Mouse (Mus musculus) C2C12 (cell line): ENCODE results near the gene Hectd3. TPM values are rescaled to one million over a fixed set of nuclear protein-coding genes. Genes with fewer than 3 reads are reported as not detected.

Experiments used
- H3K27me3 ChIP-seq: one replicate; pipeline ENCODE4 v1.6.1; 2011; ENCODE audit not compliant: control insufficient read depth, insufficient read depth, insufficient read length
- H3K36me3 ChIP-seq: one replicate; pipeline ENCODE4 v1.6.1; 2011; ENCODE audit not compliant: control insufficient read depth, insufficient read depth
- H3K4me3 ChIP-seq: one replicate; pipeline ENCODE4 v1.5.1; 2011; ENCODE audit warnings: mild to moderate bottlenecking, control low read depth; ENCODE audit not compliant: poor library complexity, insufficient read depth, severe bottlenecking
- H3K79me2 ChIP-seq: one replicate; pipeline ENCODE4 v1.6.1; 2011; ENCODE audit not compliant: control insufficient read depth, insufficient read depth
- H3K79me3 ChIP-seq: one replicate; pipeline ENCODE4 v1.6.1; 2011; ENCODE audit warnings: low read depth, control low read depth
- H3ac ChIP-seq: one replicate; pipeline ENCODE3; 2011; ENCODE audit warnings: low read depth; ENCODE audit not compliant: control insufficient read depth, insufficient read length
- CEBPB ChIP-seq: IDR thresholded peaks from one replicate; pipeline ENCODE4 v1.6.1; 2011; ENCODE audit warnings: low read depth, mild to moderate bottlenecking, control low read depth, moderate library complexity
- CTCF ChIP-seq: IDR thresholded peaks from one replicate; pipeline ENCODE4 v1.5.1; 2011; ENCODE audit not compliant: control insufficient read depth, insufficient read depth, insufficient read length
- FOSL1 ChIP-seq: IDR thresholded peaks from one replicate; pipeline ENCODE4 v1.8.0; 2011; ENCODE audit warnings: mild to moderate bottlenecking, low read length; ENCODE audit not compliant: poor library complexity, insufficient read depth, severe bottlenecking
- MAX ChIP-seq: IDR thresholded peaks from one replicate; pipeline ENCODE4 v1.6.1; 2011; ENCODE audit warnings: mild to moderate bottlenecking, control low read depth
- MYOD1 ChIP-seq: IDR thresholded peaks from one replicate; pipeline ENCODE4 v1.6.1; 2011; ENCODE audit warnings: low read depth; ENCODE audit not compliant: control insufficient read depth, insufficient read length
- MYOG ChIP-seq: IDR thresholded peaks from one replicate; pipeline ENCODE4 v1.6.1; 2011; ENCODE audit not compliant: control insufficient read depth, insufficient read length; ENCODE audit errors: extremely low read depth
- USF1 ChIP-seq: IDR thresholded peaks from one replicate; pipeline ENCODE4 v1.6.1; 2011; ENCODE audit warnings: low read depth, mild to moderate bottlenecking, control low read depth, moderate library complexity
- long read RNA-seq, 2 experiments: library from polyadenylated mRNA; unstranded; transcript quantifications; one replicate each; pipeline ENCODE4 v2.0.0; 2019 to 2020
- polyA plus RNA-seq: library from polyadenylated mRNA; unstranded; fragments of >200 nt; fragmentation: generic; extraction: Trizol; gene quantifications from one replicate; pipeline ENCODE4 v1.2.1, GENCODE M21; 2012; ENCODE audit warnings: missing spikeins

Hectd3 gene
- 13.3 TPM for polyA plus RNA-seq
- long read RNA-seq, experiment 1, full-length matches to known transcripts = 7 of 9 reads
- long read RNA-seq, experiment 1, partial matches to known transcripts = 1 of 9 reads
- long read RNA-seq, experiment 1, other reads (novel, unspliced or antisense) = 1 of 9 reads
- long read RNA-seq, experiment 2, full-length matches to known transcripts = 138 of 160 reads
- long read RNA-seq, experiment 2, partial matches to known transcripts = 3 of 160 reads
- long read RNA-seq, experiment 2, other reads (novel, unspliced or antisense) = 19 of 160 reads

DNA sequence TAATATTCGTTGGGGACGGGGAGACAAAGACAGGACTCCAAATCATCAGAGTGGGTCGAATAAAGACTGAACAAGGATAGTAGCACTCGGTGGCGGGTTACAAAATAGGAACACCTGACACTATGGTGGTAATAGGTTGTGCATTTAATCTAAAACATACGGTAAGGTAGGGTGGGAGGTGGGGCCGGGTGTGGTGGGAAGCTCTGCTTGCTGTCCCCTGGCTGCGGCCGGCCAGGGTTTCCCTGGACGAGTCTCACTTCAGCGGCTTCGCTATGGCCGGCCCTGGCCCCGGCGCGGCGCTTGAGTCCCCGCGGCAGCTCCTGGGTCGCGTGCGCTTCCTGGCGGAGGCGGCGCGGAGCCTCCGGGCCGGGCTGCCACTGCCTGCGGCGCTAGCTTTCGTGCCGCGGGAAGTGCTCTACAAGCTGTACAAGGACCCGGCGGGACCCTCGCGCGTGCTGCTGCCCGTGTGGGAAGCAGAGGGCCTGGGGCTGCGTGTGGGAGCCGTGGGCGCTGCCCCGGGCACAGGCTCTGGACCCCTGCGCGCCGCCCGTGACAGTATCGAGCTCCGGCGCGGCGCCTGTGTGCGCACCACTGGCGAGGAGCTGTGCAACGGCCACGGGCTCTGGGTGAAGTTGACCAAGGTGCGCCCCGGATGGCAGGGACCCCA is at the start of gene Hectd3:
Gene Hectd3, plus strand, starts transcription at position 187 of the 667 bp plus-strand sequence.
- no peaks in the 10 kb centered on the region for H3K79me2 ChIP-seq
- peak within 1 kb of the TSS; percentile 79 for H3ac ChIP-seq
- TF ChIP-seq CTCF = no peak
- TF ChIP-seq MAX = no peak
- TF ChIP-seq FOSL1 = no peak
- TF ChIP-seq MYOG = no peak
- TF ChIP-seq USF1 = no peak
- no peak for TF ChIP-seq CEBPB
- TF ChIP-seq MYOD1 = no peak
- H3K79me3 ChIP-seq = no peaks in the 10 kb centered on the region
- no peaks in the 10 kb centered on the region for H3K27me3 ChIP-seq
- no peaks in the 10 kb centered on the region for H3K36me3 ChIP-seq
- peak within 1 kb of the TSS; percentile 79 for H3K4me3 ChIP-seq

DNA sequence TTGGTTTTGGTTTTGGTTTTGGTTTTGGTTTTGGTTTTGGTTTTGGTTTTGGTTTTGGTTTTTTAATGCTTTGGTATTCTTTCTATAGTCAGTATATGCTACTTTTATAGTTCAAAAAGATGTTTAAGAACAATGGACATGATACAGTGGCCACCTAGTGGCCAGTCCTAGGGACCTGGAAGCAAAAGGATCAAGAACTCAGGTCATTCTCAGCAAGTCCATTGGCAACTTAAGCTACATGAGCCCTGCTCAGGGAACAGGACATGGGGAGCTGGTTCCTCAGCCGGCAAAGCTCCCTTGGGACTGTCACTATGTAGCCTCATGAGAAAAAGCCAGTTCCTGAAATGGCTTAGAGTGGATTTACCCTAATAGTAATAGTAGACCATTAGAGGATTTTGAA is 43.5 kb upstream of the Hectd3 start:
- TF ChIP-seq FOSL1 (no peak), CEBPB (no peak), MYOG (no peak), MYOD1 (no peak), USF1 (no peak), CTCF (no peak), MAX (no peak)

DNA sequence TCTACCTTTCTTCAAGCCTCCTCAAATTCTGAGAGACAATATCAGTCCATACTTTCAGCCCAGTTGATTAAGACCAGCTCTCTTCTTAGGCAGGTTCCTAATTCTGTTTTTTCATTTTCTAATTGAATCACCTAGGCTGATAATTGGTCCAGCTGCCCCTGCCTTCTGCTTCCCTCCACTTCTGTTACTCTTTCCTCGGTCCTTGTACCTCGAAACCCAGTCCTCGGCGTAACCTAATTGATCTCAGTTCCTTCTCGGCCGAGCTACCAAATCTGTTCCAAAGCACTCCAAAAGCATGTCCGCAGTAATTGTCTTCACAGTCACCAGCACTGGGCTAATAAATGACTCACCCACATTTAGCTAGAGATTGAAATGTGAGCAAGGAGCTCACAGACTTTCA is 40.2 kb upstream of the Hectd3 start:
- TF ChIP-seq FOSL1 (no peak), USF1 (no peak), MAX (no peak), MYOD1 (no peak), MYOG (no peak), CEBPB (no peak), CTCF (no peak)
- Histone ChIP-seq H3ac (no peak overlapping the region), H3K27me3 (peaks cover 23% of the 10 kb centered on the region), H3K4me3 (no peak overlapping the region), H3K36me3 (no peaks in the 10 kb centered on the region), H3K79me3 (no peaks in the 10 kb centered on the region), H3K79me2 (no peaks in the 10 kb centered on the region)

More for the DNA sequence above, 43.5 kb upstream of the Hectd3 start:
- Histone ChIP-seq H3K27me3 (peaks cover 13% of the 10 kb centered on the region), H3ac (no peak overlapping the region), H3K4me3 (no peak overlapping the region), H3K36me3 (no peaks in the 10 kb centered on the region), H3K79me2 (no peaks in the 10 kb centered on the region), H3K79me3 (no peaks in the 10 kb centered on the region)

DNA sequence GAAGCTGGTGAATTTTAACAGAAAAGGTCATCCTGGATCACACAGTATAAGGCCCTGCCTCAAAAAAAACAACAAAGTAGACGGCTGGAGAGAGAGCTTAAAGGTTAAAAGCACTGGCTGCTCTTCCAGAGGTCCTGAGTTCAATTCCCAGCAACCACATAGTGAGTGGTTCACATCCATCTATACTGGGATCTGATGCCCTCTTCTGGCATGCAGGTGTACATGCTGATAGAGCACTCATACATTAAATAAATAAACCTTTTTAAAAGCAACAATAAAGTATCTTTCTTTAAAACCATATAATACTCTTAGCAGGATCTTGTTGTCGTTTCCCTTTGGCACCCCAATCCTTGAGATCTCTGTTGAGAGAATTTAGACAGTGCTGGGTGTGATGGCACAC is 18.6 kb upstream of the Hectd3 start:
- Histone ChIP-seq H3ac (no peak overlapping the region), H3K4me3 (no peak overlapping the region), H3K36me3 (no peaks in the 10 kb centered on the region), H3K79me2 (no peaks in the 10 kb centered on the region), H3K27me3 (peaks cover 43% of the 10 kb centered on the region), H3K79me3 (no peaks in the 10 kb centered on the region)
- TF ChIP-seq FOSL1 (no peak), USF1 (no peak), CTCF (no peak)

DNA sequence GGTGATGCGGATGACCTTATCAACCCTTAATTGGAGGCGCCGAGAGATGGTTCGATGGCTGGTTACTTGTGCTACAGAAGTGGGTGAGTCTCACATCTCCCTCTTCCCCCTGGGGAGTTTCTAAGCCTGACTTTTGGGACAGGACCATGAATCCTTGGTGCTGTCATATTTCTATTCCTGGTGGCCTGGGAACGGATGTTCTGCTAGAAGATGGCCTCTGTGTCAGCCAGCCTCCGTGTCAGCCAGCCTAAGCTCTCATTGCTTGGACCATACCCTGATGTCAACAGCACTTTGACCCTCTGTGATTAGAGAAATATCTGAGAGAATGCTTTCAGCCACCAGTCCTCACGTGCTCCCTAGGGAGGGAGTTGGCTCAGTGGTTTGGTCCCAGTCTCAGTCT is 9.4 kb upstream of the Hectd3 start:
- Histone ChIP-seq H3K27me3 (peaks cover 2% of the 10 kb centered on the region), H3K79me2 (no peaks in the 10 kb centered on the region), H3ac (no peak overlapping the region), H3K4me3 (no peak overlapping the region), H3K36me3 (no peaks in the 10 kb centered on the region), H3K79me3 (no peaks in the 10 kb centered on the region)
- no peak for TF ChIP-seq MYOG
- TF ChIP-seq MAX = no peak
- no peak for TF ChIP-seq FOSL1
- TF ChIP-seq USF1 = no peak
- no peak for TF ChIP-seq CTCF
- TF ChIP-seq CEBPB = no peak

DNA sequence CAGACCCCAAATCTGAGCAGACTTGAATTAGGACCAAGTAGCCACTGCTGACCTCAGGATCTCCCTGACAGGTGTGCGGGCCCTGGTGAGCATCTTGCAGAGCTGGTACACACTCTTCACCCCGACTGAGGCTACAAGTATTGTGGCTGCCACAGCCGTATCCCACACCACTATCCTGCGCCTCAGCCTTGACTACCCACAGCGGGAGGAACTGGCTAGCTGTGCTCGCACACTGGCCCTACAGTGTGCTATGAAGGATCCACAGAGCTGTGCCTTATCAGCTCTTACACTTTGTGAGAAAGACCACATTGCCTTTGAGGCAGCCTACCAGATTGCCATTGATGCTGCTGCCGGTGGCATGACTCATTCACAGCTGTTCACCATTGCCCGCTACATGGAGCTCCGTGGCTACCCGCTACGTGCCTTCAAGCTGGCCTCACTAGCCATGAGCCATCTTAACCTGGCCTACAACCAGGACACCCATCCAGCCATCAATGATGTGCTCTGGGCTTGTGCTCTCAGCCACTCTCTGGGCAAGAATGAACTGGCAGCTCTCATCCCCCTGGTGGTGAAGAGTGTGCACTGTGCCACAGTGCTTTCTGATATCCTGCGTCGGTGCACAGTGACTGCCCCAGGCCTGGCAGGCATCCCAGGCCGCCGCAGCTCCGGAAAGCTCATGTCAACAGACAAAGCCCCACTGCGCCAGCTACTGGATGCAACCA is 8.6 kb upstream of the Hectd3 start:
- no peak overlapping the region for H3ac ChIP-seq
- no peaks in the 10 kb centered on the region for H3K36me3 ChIP-seq
- no peak for TF ChIP-seq USF1
- TF ChIP-seq MAX = no peak
- TF ChIP-seq CEBPB = no peak
- TF ChIP-seq MYOD1 = peak; percentile 97
- no peak for TF ChIP-seq FOSL1
- peak; percentile 59 for TF ChIP-seq CTCF
- no peak for TF ChIP-seq MYOG
- no peaks in the 10 kb centered on the region for H3K79me3 ChIP-seq
- no peaks in the 10 kb centered on the region for H3K27me3 ChIP-seq
- H3K79me2 ChIP-seq = no peaks in the 10 kb centered on the region
- no peak overlapping the region for H3K4me3 ChIP-seq
